Mouse (Mus musculus): ENCODE data around the gene Klhl9. TPM values are rescaled to one million over a fixed set of nuclear protein-coding genes. Genes with fewer than 3 reads are reported as not detected.
A peak's percentile ranks its signal among the peaks of the same experiment; 100 is the strongest.
"Not testable (repeated sequence)": the region's sequence is repeated elsewhere in the genome, so short reads cannot be mapped to it uniquely, and the experiment has no call there.

The Klhl9 gene
- polyA plus RNA-seq (2015; fragmentation: Nextera tagmentation; extraction: Ambion mirVana) = 129 and 130 TPM in 2 replicates

GRCm38 (mm10) chr4:88721791-88722721 is at the start of gene Klhl9, which contains the start of gene Gm26566:
Gene Klhl9 (minus strand): TSS chr4:88722465.
Gene Gm26566 (plus strand): TSS chr4:88721805.
- no peaks in the 10 kb centered on the region for H3K27me3 ChIP-seq

GRCm38 (mm10) chr4:88763384-88764018 is 41.2 kb upstream of the Klhl9 start:
- 2% methylated on average over 38 of the region's 42 CpGs for WGBS
- not testable (repeated sequence) for ATAC-seq (ENCODE audit: low FRiP score)

More at GRCm38 (mm10) chr4:88721791-88722721, at the start of gene Klhl9, which contains the start of gene Gm26566:
- Histone ChIP-seq H3K9ac (peak within 1 kb of the TSS; percentile 94), H3K4me3 (peak within 1 kb of the TSS; percentile 71), H3K27ac (peak within 1 kb of the TSS; percentile 96), H3K4me2 (peak within 1 kb of the TSS; percentile 91), H3K36me3 (peaks cover 14% of the 10 kb centered on the region), H3K4me1 (replicated peaks) (peaks cover 27% of the 10 kb centered on the region), H3K9me3 (no peaks in the 10 kb centered on the region)
- ATAC-seq (ENCODE audit: low FRiP score) = peak; percentile 99
- WGBS = under 1% methylated on average over 71 of the region's 82 CpGs

GRCm38 (mm10) chr4:88762341-88762740 is 40.1 kb upstream of the Klhl9 start:
- not testable (repeated sequence) for H3K4me3 ChIP-seq; H3K27ac ChIP-seq; H3K4me1 ChIP-seq (replicated peaks); H3K9ac ChIP-seq; H3K9me3 ChIP-seq; H3K27me3 ChIP-seq; ATAC-seq (ENCODE audit: low FRiP score); H3K4me2 ChIP-seq; H3K36me3 ChIP-seq
- WGBS = 60% methylated on average over 9 of the region's 9 CpGs

More at GRCm38 (mm10) chr4:88763384-88764018, 41.2 kb upstream of the Klhl9 start:
- peak overlapping the region; percentile 59 for H3K4me2 ChIP-seq
- not testable (repeated sequence) for H3K36me3 ChIP-seq; H3K27ac ChIP-seq; H3K4me1 ChIP-seq (replicated peaks); H3K9me3 ChIP-seq; H3K27me3 ChIP-seq; H3K9ac ChIP-seq
- H3K4me3 ChIP-seq = peak overlapping the region; percentile 36

- 70% methylated on average over 6 of the region's 8 CpGs for WGBS
- not testable (repeated sequence) for ATAC-seq (ENCODE audit: low FRiP score); H3K4me1 ChIP-seq (replicated peaks); H3K4me3 ChIP-seq; H3K36me3 ChIP-seq; H3K9me3 ChIP-seq; H3K4me2 ChIP-seq; H3K9ac ChIP-seq; H3K27ac ChIP-seq; H3K27me3 ChIP-seq
Measured at GRCm38 (mm10) chr4:88761776-88762175, 39.5 kb upstream of the Klhl9 start.

- H3K4me1 ChIP-seq (replicated peaks); H3K9ac ChIP-seq; H3K36me3 ChIP-seq; H3K27ac ChIP-seq; ATAC-seq (ENCODE audit: low FRiP score); H3K9me3 ChIP-seq; H3K27me3 ChIP-seq: not testable (repeated sequence)
- Histone ChIP-seq H3K4me3 (peak overlapping the region; percentile 35), H3K4me2 (peak overlapping the region; percentile 61)
- under 1% methylated on average over 28 of the region's 28 CpGs for WGBS
Measured at GRCm38 (mm10) chr4:88760431-88760830, 38.2 kb upstream of the Klhl9 start.

GRCm38 (mm10) chr4:88759610-88760268 is 37.5 kb upstream of the Klhl9 start, which contains the start of gene Gm13283:
Gene Gm13283 (plus strand): TSS chr4:88760119.
- ATAC-seq (ENCODE audit: low FRiP score); H3K9me3 ChIP-seq; H3K9ac ChIP-seq; H3K27ac ChIP-seq; H3K36me3 ChIP-seq; H3K27me3 ChIP-seq; H3K4me1 ChIP-seq (replicated peaks): not testable (repeated sequence)
- WGBS = 18% methylated on average over 10 of the region's 14 CpGs
- Histone ChIP-seq H3K4me3 (peak within 1 kb of the TSS; percentile 35), H3K4me2 (peak within 1 kb of the TSS; percentile 61)

GRCm38 (mm10) chr4:88758751-88759150 is 36.5 kb upstream of the Klhl9 start:
- H3K4me2 ChIP-seq; H3K9ac ChIP-seq; H3K27ac ChIP-seq; ATAC-seq (ENCODE audit: low FRiP score); H3K4me3 ChIP-seq; H3K9me3 ChIP-seq; H3K27me3 ChIP-seq; H3K36me3 ChIP-seq; H3K4me1 ChIP-seq (replicated peaks): not testable (repeated sequence)
- WGBS = 85% methylated on average over 9 of the region's 9 CpGs

- Histone ChIP-seq H3K4me2 (peak overlapping the region; percentile 81), H3K4me3 (peak overlapping the region; percentile 45), H3K9ac (peak overlapping the region; percentile 66), H3K27ac (peak overlapping the region; percentile 78)
- H3K4me1 ChIP-seq (replicated peaks); H3K27me3 ChIP-seq; H3K9me3 ChIP-seq; H3K36me3 ChIP-seq: not testable (repeated sequence)
- ATAC-seq (ENCODE audit: low FRiP score) = peak; percentile 100
- WGBS = 3% methylated on average over 18 of the region's 21 CpGs
Measured at GRCm38 (mm10) chr4:88757628-88758031, 35.4 kb upstream of the Klhl9 start.

GRCm38 (mm10) chr4:88756581-88757513 is 34.6 kb upstream of the Klhl9 start:
- not testable (repeated sequence) for H3K27me3 ChIP-seq; H3K4me1 ChIP-seq (replicated peaks); H3K36me3 ChIP-seq; H3K9me3 ChIP-seq; ATAC-seq (ENCODE audit: low FRiP score)
- WGBS = 13% methylated on average over 29 of the region's 31 CpGs
- Histone ChIP-seq H3K4me3 (peak overlapping the region; percentile 45), H3K4me2 (peak overlapping the region; percentile 81), H3K27ac (peak overlapping the region; percentile 78), H3K9ac (peak overlapping the region; percentile 66)

- H3K27me3 ChIP-seq; H3K9ac ChIP-seq; H3K4me1 ChIP-seq (replicated peaks); H3K4me2 ChIP-seq; ATAC-seq (ENCODE audit: low FRiP score); H3K4me3 ChIP-seq; H3K36me3 ChIP-seq; H3K27ac ChIP-seq; H3K9me3 ChIP-seq: not testable (repeated sequence)
- 79% methylated on average over 15 of the region's 15 CpGs for whole genome bisulfite sequencing
Measured at GRCm38 (mm10) chr4:88754818-88755340, 32.6 kb upstream of the Klhl9 start, which contains the start of gene Gm13271. Gene Gm13271 (plus strand): TSS chr4:88754868.

- no peak overlapping the region for H3K4me3 ChIP-seq
- no peak for ATAC-seq (ENCODE audit: low FRiP score)
- WGBS = 62% methylated on average over 6 of the region's 6 CpGs
- no peaks in the 10 kb centered on the region for H3K4me1 ChIP-seq (replicated peaks)
- H3K4me2 ChIP-seq = no peak overlapping the region
- H3K27ac ChIP-seq = no peak overlapping the region
- no peaks in the 10 kb centered on the region for H3K36me3 ChIP-seq
- no peaks in the 10 kb centered on the region for H3K27me3 ChIP-seq
- H3K9ac ChIP-seq = no peak overlapping the region
- H3K9me3 ChIP-seq = no peaks in the 10 kb centered on the region
Measured at GRCm38 (mm10) chr4:88749926-88750325, 27.7 kb upstream of the Klhl9 start.

Measured in hindbrain, embryonic 13.5 days (tissue).